Mouse (Mus musculus) v-Abl transformed pro-B cells (cell line): Measurements from ENCODE around the gene Dmkn.
"Not testable (repeated sequence)": the region's sequence is repeated elsewhere in the genome, so short reads cannot be mapped to it uniquely, and the experiment has no call there.

Experiments used
- in situ Hi-C, 2 experiments: fragments of 400-800 bp; cut with MboI; formaldehyde crosslinking; loops; one replicate each; pipeline ENCODE4 v1.15.1; 2025; ENCODE audit not compliant: unreplicated experiment in 2 of 2

The Dmkn gene

DNA sequence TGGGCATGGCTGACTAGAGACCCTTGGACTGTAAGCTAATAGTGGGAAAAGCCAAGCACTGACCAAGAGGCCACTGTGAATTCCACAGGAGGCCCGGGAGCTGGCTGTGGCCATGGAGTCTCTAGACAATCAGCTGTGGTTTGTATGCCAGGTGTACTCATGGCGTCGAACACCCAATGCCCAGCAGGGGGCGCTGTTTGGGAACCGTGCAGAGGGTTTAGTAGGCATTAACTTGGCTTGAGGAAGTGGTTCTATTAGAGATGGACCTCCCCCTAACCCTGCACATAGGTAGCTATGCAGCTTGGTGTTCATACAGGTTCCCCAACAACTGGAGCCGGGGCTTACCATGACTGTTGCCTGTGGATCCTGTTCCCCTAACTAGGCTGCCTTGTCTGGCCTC is 42.4 kb downstream of the Dmkn start:
- in situ Hi-C loops = no loop called here

GRCm38 (mm10) chr7:30810319-30810718 is 46.8 kb downstream of the Dmkn start:
- in situ Hi-C loops = loop anchor here in 1 of 2 experiments (5.0 kb wide), 1 partner anchor 82 kb away; no protein-coding TSS in a partner anchor

GRCm38 (mm10) chr7:30811757-30812290 is 48.3 kb downstream of the Dmkn start:
- in situ Hi-C loops = loop anchor here in 1 of 2 experiments (5.0 kb wide), 1 partner anchor 80 kb away; no protein-coding TSS in a partner anchor

GRCm38 (mm10) chr7:30812291-30812807 is 48.8 kb downstream of the Dmkn start:
- in situ Hi-C loops = loop anchor here in 1 of 2 experiments (5.0 kb wide), 1 partner anchor 80 kb away; no protein-coding TSS in a partner anchor

- in situ Hi-C loops = no loop called here
These were observed 56.6 kb downstream of the Dmkn start for GRCm38 (mm10) chr7:30820131-30820530.

DNA sequence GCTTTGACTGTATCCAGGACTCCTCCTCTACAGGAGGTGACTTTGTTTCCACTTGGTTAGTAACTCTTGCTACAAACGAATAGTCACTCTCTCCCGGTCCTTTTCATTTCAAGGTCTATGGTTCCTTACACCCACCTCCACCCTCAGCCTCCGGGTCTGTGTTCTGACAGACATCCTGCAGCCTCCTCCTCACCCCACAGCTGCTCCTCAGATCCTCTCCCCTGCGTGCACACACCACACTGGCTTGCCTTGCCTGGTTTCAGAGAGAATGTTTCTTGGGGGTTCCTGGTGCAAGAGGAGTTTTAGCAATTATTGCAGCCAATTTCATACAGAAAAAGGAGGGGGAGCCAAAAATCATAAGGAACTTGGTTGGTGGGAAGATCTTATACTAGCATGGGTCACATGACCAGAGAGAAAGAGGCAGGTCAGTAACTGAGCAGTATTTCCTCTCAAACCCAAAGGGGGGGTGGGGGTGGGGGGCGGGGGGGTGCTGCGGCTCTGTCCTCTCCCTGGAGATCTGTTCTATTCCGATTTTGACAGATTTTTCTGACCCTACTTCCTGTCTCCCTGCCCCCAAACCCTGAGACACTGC is 57.4 kb downstream of the Dmkn start:
- in situ Hi-C loops = no loop called here

DNA sequence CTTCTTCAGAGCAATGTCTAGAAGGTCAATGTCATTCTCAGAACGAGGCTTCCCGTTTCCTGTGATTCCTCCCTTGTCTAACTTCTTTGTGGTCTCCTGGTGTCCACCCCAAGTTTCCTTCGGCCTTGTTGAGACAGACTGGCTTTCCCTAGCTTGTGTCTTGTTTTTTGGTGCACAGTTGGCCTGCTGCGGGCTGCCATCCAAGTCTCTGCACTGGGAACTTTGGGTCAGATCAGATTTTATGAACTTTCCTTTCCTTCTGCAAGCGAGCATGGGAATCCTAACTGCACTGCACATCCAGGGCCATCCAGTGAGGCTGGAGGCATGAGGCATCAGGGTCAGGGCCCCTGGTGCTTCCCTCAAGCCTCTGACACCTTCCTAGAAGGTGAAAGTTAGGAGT is 58.0 kb downstream of the Dmkn start:
- in situ Hi-C loops = no loop called here

DNA sequence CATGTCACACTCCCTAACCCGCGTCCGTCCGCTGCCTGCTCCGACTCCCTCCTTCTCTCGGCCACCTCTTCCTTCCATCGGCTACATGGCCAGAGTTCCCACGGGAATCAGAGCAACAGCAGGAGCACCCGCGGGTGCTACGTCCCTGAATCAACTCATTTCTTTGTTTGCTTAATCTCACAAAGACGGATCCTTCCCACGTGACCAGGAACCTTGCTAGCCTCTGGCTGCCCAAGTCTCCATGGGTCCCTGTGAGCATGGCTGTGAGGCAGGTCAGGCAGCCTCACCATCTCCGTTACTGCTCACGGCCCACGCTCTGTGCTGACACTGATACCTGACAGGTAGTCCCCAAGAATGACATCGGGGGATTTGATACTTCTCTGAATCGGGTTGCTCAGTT is 60.1 kb downstream of the Dmkn start, which contains the start of gene Ffar2:
Gene Ffar2, minus strand, starts transcription at position 101 of the 400 bp plus-strand sequence.
- in situ Hi-C loops = no loop called here

- in situ Hi-C loops = no loop called here
These were observed 60.8 kb downstream of the Dmkn start for GRCm38 (mm10) chr7:30824306-30824705.

DNA sequence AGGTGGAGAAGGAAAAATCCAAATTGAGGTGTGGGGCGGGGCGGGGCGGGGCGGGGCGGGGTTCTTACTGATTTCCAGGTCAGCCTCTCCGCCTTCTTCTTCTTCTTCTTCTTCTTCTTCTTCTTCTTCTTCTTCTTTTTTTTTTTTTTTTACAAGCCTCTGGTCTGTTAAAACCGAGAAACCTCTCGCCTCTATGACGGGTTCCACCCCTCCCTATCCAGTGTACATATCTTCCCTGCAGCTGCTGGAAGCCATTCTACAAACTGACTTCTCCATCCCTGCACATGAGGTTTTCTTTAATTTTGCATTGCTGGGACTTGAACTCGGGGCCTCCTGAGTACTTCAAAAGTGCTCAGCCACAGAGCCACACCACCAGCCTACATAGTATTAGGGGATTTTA is 63.1 kb downstream of the Dmkn start:
- in situ Hi-C loops = no loop called here

DNA sequence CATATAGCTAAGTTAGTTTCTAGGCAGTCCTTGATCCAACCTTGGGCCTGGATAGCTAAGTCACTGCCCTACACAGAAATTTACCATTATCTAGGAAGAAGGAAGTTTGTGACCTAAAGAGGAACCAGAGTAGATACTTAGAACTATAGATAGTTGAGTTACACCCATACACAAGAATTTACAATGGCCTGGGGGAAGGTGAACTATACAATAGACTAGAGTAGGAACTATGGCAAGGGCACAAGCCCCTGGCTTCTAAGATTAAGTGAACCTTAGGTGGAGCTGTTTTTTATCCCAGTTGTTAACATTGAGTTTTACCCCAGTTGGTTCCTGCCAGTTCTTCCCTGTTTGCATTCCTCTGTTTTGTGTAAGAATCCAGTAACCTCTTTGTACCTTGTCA is 65.3 kb downstream of the Dmkn start:
- in situ Hi-C loops = not testable (repeated sequence)

DNA sequence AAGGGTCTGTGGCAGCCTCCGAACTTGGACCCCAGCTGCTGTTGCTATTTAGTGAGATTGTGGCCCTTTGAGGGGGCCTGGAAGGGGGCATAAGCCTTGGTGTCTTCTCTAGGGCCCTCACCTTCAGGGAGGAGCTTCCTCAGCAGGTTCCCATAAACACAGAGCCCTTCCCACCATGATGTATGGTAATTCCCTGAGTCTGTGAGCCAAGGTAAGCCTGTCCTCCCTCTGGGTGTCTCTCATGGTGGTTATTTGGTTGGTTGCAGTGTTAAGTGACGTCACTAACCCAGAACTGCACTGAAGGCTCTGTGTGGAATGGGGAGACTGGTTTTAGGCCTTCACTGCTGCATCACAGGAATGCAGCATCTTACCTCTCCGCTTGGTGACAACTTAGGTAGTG is 65.9 kb downstream of the Dmkn start:
- in situ Hi-C loops = no loop called here
